Mouse (Mus musculus): ENCODE data around the gene Eci1.

- TF ChIP-seq CTCF (IDR thresholded peaks at IDR 0.05; ENCODE audit: extremely low read depth, insufficient read depth, low read length), result no peak
- no peak for TF ChIP-seq POLR2A (IDR thresholded peaks at IDR 0.05; ENCODE audit: extremely low read depth, insufficient read depth, low read length)
Measured at GRCm38 (mm10) chr17:24424489-24424888, 2.0 kb upstream of the Eci1 start.

Measured in cortical plate, adult 2 months (tissue).